Mouse (Mus musculus) kidney, embryonic 16.5 days (tissue): ENCODE data around the gene Selenbp2. TPM values are rescaled to one million over a fixed set of nuclear protein-coding genes. Genes with fewer than 3 reads are reported as not detected.
"Not testable (repeated sequence)": the region's sequence is repeated elsewhere in the genome, so short reads cannot be mapped to it uniquely, and the experiment has no call there.

Experiments
- ATAC-seq: fragments of 200-750 bp; cut with Nextera tagmentation; 2 replicates; pipeline ENCODE4 v1.8.0; 2017; ENCODE audit warnings: moderate TSS enrichment; ENCODE audit not compliant: low FRiP score, low TSS enrichment
- H3K27ac ChIP-seq: fragments of 300-500 bp; sonication (generic); 2 replicates; pipeline ENCODE4 v1.5.1; 2014; ENCODE audit warnings: low read length
- H3K27me3 ChIP-seq: fragments of 300-500 bp; sonication (generic); 2 replicates; pipeline ENCODE4 v1.6.1; 2014; ENCODE audit warnings: low read length, control low read depth, mixed read lengths; ENCODE audit not compliant: insufficient read depth
- H3K36me3 ChIP-seq: fragments of 300-500 bp; sonication (generic); 2 replicates; pipeline ENCODE4 v1.6.1; 2014; ENCODE audit warnings: low read length, control low read depth, mixed read lengths; ENCODE audit not compliant: insufficient read depth
- H3K4me1 ChIP-seq: fragments of 300-500 bp; sonication (generic); 2 replicates; pipeline ENCODE4 v1.6.1; 2014; ENCODE audit warnings: low read length, control low read depth, mixed read lengths; ENCODE audit not compliant: insufficient read depth
- H3K4me2 ChIP-seq: fragments of 300-500 bp; sonication (generic); replicated peaks from 2 replicates; pipeline ENCODE4 v1.6.1; 2014; ENCODE audit warnings: low read depth, low read length
- H3K4me3 ChIP-seq: fragments of 300-500 bp; sonication (generic); 2 replicates; pipeline ENCODE4 v1.5.1; 2014; ENCODE audit warnings: mild to moderate bottlenecking, low read length
- H3K9ac ChIP-seq: fragments of 300-500 bp; sonication (generic); replicated peaks from 2 replicates; pipeline ENCODE4 v1.6.1; 2014; ENCODE audit warnings: low read length
- H3K9me3 ChIP-seq: fragments of 300-500 bp; sonication (generic); 2 replicates; pipeline ENCODE4 v1.6.1; 2016; ENCODE audit warnings: low read length, control low read depth
- whole genome bisulfite sequencing: fragments of 180-500 bp; shearing (Covaris S2); extraction: QIAGEN DNeasy Blood & Tissue Kit; methylation state at CpG from one replicate; pipeline ENCODE4 v1.1.7; 2014; 5-methylcytosine and 5-hydroxymethylcytosine counted together
- polyA plus RNA-seq: library from polyadenylated mRNA; unstranded; fragments of >200 nt; fragmentation: Nextera tagmentation; extraction: Ambion mirVana; gene quantifications from 2 replicates; pipeline ENCODE4 v1.2.1, GENCODE M21; 2015

Selenbp2 gene
- polyA plus RNA-seq: 2.2 and 4.6 TPM in 2 replicates

DNA sequence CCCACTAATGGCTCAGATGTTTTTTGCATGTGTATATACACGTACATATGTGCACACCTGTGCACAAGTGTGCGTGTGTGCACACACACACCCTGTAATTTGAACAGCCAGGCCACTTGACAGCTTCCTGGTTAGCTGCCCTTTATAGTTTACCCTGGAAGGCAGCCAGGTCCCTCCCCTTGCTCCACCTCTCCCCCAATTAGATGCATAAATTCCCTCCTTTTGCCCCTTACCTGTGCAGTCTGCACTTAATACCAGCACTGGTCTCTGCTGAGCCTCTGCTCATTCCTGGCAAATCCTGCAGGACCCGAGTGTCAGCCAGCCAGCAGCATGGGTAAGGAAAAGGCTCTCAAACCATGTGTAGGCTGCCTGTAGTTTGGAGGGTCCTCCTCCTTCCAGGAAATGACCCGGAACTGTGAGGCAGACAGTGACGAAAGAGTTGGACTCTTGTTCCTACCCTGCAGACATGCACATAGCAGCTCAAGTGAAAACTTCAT, at the start of gene Selenbp2:
Gene Selenbp2 (plus strand): TSS at position 228 of the 497 bp plus-strand sequence.
- WGBS: 3% methylated on average over 5 of the region's 5 CpGs
- H3K27me3 ChIP-seq: no peaks in the 10 kb centered on the region
- H3K4me1 ChIP-seq: peaks cover 15% of the 10 kb centered on the region
- H3K36me3 ChIP-seq: no peaks in the 10 kb centered on the region
- ATAC-seq: peak; percentile 66; the same call in 1 of the 2 replicates
- H3K27ac ChIP-seq: peak within 1 kb of the TSS; percentile 38; the same call in 1 of the 2 replicates
- H3K9ac ChIP-seq: 0 out of 2 replicates have a peak within 1 kb of the TSS, but pooled peaks have one; percentile 16
- no peaks in the 10 kb centered on the region for H3K9me3 ChIP-seq
- peak within 1 kb of the TSS; percentile 21 for H3K4me2 ChIP-seq
- no peak within 1 kb of the TSS for H3K4me3 ChIP-seq

DNA sequence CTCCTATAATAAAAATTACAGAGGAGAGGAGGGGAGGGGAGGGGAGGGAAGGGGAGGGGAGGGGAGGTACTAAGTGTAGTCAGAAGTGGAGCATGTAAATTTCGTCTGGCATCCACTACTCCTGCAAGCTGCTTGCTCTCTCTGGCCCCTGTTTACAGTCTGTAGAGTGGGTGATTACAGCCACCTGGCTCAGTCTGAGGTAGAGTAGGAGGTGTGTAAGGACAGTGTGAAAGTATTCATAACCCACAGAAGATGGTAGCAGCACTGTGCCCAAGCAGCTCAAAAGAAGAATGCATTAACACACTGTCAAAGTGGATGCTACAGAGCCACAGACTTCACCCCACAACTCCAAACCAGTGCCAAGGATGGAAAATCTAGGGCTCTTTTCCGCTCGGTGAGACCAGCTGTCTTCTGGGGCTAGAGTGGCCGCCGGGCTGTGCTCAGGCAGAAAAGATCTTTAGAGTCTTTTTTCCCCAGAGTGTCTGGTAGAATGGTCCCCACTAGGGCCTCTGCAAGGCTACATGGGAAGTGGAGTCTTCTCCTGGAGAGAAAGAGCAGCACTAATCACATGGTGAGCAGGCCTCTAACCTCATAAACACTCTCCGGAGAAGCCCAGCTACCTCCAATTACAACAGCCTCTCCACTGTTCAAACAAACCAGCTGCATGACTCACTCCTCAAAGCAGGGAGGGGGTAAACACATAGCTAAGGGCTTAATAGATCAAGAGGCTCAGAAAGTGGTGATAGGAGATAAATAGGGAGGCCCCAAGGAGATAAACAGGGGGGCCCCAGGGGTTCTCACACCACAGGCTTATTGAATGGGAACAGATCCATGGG, 44.4 kb upstream of the Selenbp2 start:
- H3K4me2 ChIP-seq: no peak overlapping the region
- peak overlapping the region; percentile 58; the same call in 1 of the 2 replicates for H3K27ac ChIP-seq
- WGBS: 39% methylated on average over 6 of the region's 6 CpGs

DNA sequence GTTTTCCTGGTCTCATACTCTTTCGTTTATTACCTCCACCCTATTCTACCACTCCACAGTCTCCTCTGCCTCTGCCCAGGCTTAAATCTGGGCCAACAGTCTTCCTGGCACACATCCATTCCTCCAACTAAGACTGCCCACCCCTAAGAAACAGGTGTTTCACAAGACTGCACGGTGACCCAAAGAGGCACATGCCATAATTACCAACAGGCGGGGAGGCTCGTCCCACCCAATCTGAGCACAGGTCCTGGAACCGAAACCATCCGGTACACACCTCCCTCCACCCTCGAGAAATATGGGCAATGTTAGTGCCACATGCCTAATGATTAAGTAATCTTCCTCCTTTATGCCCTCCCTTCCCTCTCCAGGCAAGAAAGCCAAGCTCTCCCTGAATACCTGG, 42.9 kb upstream of the Selenbp2 start:
- Histone ChIP-seq H3K9me3 (no peaks in the 10 kb centered on the region), H3K4me3 (no peak overlapping the region), H3K27me3 (no peaks in the 10 kb centered on the region), H3K4me2 (no peak overlapping the region), H3K36me3 (no peaks in the 10 kb centered on the region), H3K9ac (no peak overlapping the region), H3K27ac (no peak overlapping the region), H3K4me1 (peaks cover 7% of the 10 kb centered on the region)
- WGBS: 62% methylated on average over 7 of the region's 7 CpGs
- ATAC-seq: 0 out of 2 replicates have a peak, but pooled peaks have one; percentile 46

More for the DNA sequence above, 44.4 kb upstream of the Selenbp2 start:
- no peaks in the 10 kb centered on the region for H3K9me3 ChIP-seq
- H3K36me3 ChIP-seq: no peaks in the 10 kb centered on the region
- no peak overlapping the region for H3K9ac ChIP-seq
- peaks cover 7% of the 10 kb centered on the region for H3K4me1 ChIP-seq
- ATAC-seq: peak; percentile 76
- H3K27me3 ChIP-seq: no peaks in the 10 kb centered on the region
- no peak overlapping the region for H3K4me3 ChIP-seq

DNA sequence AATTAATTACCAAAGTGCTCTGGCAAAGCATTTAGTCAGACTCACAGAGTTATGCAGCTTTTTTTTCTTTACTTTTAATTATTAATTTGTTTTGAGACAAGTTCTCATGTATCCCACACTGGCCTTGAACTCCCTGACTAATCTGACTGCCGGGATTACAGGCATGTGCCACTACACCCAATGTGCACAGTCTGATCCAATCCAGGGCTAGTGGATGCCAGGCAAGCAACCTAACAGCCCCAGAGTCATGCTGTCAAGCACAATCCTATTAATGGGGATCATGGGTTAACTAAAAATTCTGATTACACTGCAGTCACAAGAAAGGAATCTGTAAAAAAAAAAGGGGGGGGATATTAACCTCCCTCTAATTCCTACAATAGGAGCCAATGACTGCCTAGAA, 39.4 kb upstream of the Selenbp2 start:
- not testable (repeated sequence) for H3K9me3 ChIP-seq, H3K36me3 ChIP-seq, H3K27me3 ChIP-seq, H3K4me2 ChIP-seq, H3K9ac ChIP-seq, ATAC-seq, H3K27ac ChIP-seq, H3K4me3 ChIP-seq
- peaks cover 11% of the 10 kb centered on the region for H3K4me1 ChIP-seq
- WGBS: 63% methylated on average over 1 of the region's 1 CpGs

DNA sequence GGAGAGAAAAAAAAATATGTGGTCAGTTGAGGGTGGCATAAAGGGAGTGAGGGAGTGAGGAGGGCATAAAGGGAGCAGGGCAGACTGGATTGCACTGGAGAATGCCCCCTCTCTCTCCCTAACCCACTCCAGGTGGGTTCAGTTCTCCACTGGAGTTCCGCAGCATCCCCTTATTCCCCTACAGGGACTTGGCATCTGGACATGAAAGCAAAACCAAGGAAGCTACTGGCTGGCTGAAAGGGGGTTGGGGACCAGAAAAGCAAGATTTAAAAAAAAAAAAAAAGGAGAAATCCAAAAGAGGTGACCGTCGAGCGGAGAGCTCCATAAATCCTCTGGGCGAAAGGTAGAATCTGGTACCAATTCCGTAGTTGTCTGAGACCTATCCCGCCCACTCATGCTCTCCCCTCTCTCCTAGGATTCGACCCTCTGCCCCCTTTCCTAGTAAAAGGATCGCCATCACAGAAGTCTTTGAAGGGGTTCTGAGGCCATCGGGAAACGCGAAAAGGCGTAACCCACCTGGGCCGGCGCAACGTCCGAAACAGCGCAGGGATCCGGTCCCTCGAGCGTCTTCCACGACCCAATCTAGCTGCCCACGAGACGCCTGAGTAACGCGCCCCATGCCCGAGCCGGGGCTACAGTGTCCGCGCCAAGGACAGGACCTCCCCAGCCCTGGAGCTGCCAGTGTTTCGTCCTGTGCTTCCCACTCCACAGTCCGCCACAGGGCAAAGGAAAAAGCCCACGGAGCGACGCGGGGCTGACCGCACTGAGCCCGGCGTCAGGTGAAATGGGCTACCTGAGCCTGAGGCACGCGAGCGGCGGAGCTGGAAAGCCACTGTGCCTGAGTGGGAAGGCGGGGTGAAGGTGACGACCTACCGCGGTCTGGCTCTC, 35.3 kb upstream of the Selenbp2 start:
- not testable (repeated sequence) for H3K4me1 ChIP-seq, H3K27me3 ChIP-seq, H3K9me3 ChIP-seq, H3K36me3 ChIP-seq, H3K27ac ChIP-seq
- H3K4me3 ChIP-seq: peak overlapping the region; percentile 46
- peak overlapping the region; percentile 46 for H3K9ac ChIP-seq
- 1% methylated on average over 22 of the region's 47 CpGs for WGBS
- peak; percentile 52 for ATAC-seq
- peak overlapping the region; percentile 61 for H3K4me2 ChIP-seq

DNA sequence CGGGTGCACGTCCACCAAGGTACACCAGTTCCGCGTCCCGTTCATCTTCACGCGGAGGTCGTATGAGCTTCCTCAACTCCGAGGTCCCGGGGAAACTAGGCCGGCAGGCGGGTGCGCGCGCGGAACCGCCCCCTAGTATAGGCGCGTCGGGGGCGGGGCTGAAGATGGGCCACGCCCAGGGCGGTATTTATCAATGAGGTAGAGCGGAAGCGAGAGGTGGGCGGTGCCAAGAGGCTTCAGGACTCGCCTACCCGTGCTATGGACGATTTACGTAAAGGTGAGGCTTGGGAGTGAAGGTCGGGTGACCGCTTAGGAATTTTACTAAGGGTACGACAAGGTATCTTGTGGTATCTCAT, 34.6 kb upstream of the Selenbp2 start, which contains the start of gene Tuft1:
Gene Tuft1 (minus strand): TSS at position 133 of the 356 bp plus-strand sequence.
- ATAC-seq: peak; percentile 91
- H3K4me3 ChIP-seq: peak within 1 kb of the TSS; percentile 46
- H3K36me3 ChIP-seq, H3K9me3 ChIP-seq, H3K4me1 ChIP-seq, H3K27me3 ChIP-seq: not testable (repeated sequence)
- H3K27ac ChIP-seq: peak within 1 kb of the TSS; percentile 65; the same call in 1 of the 2 replicates
- H3K4me2 ChIP-seq: peak within 1 kb of the TSS; percentile 61
- under 1% methylated on average over 20 of the region's 33 CpGs for WGBS
- peak within 1 kb of the TSS; percentile 46 for H3K9ac ChIP-seq

DNA sequence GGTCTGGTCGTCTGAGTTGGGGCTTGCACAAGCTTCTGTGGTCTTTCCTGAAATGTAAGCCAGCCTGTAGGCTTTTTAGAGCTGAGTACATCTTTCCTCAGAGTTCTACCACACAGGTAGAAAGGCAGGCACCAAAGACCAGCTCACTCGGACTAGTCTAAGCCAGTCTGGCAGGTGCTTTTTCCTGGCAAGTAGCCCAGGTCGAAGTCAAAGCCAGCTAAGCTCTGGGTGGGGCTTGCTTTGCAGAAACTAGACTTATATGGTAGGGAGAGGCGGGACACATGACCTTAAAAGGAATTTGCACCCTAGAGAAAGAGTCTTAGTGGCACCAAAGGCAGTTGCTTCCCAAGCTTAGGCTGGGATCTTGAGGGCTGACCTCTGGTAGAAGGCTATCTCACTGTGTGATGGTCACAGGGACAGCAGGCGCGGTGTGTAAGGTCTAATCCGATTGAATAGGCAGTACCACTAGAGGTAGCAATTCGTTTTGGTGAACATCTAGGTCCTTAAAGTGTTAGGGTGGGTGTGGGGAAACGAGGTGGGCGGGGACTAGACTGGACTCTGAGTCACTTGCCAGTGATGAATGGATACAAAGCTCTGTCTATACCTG, 34.1 kb upstream of the Selenbp2 start:
- peak overlapping the region; percentile 65; the same call in 1 of the 2 replicates for H3K27ac ChIP-seq
- H3K9ac ChIP-seq, H3K27me3 ChIP-seq, H3K9me3 ChIP-seq, H3K36me3 ChIP-seq, H3K4me3 ChIP-seq, H3K4me1 ChIP-seq: not testable (repeated sequence)
- ATAC-seq: peak; percentile 84
- WGBS: 32% methylated on average over 7 of the region's 10 CpGs
- H3K4me2 ChIP-seq: peak overlapping the region; percentile 37

DNA sequence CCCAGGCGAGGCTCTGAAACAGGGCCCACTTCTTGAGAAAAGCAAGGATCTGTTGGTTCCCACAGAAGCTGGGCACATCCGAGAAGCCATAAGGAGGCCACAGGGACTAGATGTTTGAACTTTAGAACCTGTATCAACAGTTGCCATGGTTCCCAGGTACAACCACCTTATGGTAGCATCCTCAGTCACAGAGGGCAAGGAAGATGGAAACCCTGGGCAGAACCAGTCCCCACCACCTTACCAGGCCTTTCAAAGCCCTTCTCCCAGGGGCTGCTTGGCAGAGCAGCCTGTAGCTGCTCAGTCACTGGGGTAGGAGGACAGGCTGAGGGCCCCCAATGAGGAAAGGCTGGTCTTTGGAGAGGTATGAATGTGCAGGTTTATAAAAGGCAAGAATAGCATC, 32.5 kb upstream of the Selenbp2 start:
- 95% methylated on average over 2 of the region's 2 CpGs for whole genome bisulfite sequencing
- H3K27me3 ChIP-seq, ATAC-seq: not testable (repeated sequence)

DNA sequence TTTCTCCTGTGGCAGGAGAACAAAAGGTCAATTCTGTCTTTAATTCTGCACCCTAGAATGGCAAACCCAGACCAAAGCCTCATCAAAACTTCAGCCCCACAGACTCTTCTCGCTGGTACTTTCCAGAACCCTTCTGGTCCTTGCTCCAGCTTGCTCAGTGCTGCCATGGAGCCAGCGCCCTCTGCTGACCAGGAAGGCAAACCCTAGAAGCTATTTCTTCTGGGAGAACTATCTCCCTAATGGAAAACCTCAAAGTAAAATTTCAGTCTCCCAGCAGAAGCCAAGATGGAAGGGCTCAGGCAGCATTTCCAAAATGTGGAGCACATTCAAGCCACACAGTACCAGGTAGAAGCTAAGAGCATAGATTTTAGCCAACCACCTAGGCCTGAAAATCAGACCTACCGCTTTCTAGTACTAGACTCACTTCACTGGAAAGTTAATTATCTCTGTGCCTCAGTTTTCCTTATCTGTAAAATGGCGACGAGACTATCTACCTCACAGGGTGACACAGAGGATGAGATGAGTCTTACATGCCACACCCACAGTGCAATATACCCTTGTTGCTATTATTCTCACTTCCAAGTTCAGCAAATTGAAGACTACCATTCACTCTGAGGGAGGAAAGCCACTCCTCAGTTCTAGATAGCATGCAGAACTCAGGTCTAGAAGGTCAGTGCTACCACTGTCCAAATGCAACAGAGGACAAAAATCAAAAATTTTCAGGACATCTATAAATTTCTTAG, 28.1 kb upstream of the Selenbp2 start:
- WGBS: 95% methylated on average over 3 of the region's 5 CpGs
- not testable (repeated sequence) for H3K9me3 ChIP-seq, H3K4me2 ChIP-seq, H3K27ac ChIP-seq, H3K36me3 ChIP-seq, H3K4me3 ChIP-seq, H3K9ac ChIP-seq, H3K27me3 ChIP-seq, H3K4me1 ChIP-seq, ATAC-seq

More for the DNA sequence above, 32.5 kb upstream of the Selenbp2 start:
- not testable (repeated sequence) for H3K4me3 ChIP-seq, H3K4me2 ChIP-seq, H3K4me1 ChIP-seq, H3K9ac ChIP-seq, H3K36me3 ChIP-seq, H3K27ac ChIP-seq, H3K9me3 ChIP-seq
